Comparison of ENCODE assay signal across 29 mouse cellular contexts in genomic region chr17:88788392-88788791, GRCm38 (mm10). TPM values are rescaled to one million over a fixed set of nuclear protein-coding genes. Genes with fewer than 3 reads are reported as not detected.
DNase-seq lines count a peak whose midpoint lies in the region; ATAC-seq and TF ChIP-seq lines count a peak whose summit lies in the region.
"Had no signal": no experiment of that assay in that cellular context is flagged by ENCODE, and none has a peak within 500 bp of the region (broad histone marks: within the 10 kb centered on the region; RNA-seq: fewer than 3 reads in every experiment).

No protein-coding gene starts in this region.

- no peak overlapping the region for H3K4me2 ChIP-seq in forebrain, embryonic 14.5 days (ENCODE audit: low read length)
- no peak overlapping the region for H3K4me2 ChIP-seq in forebrain, embryonic 11.5 days (ENCODE audit: low read depth, low read length, severe bottlenecking)
- no peak overlapping the region for H3K4me2 ChIP-seq in midbrain, embryonic 15.5 days
- H3K4me2 ChIP-seq in midbrain, embryonic 14.5 days (ENCODE audit: low read length) = no peak overlapping the region
- H3K4me2 ChIP-seq in forebrain, postnatal 0 days (ENCODE audit: low read depth) = no peak overlapping the region
- H3K4me2 ChIP-seq: heart, embryonic 11.5 days; hindbrain, embryonic 13.5 days had no signal

- no peak overlapping the region for H3K4me3 ChIP-seq in forebrain, embryonic 14.5 days (ENCODE audit: low read depth, low read length)
- H3K4me3 ChIP-seq in forebrain, embryonic 11.5 days (ENCODE audit: low read depth, low read length) = no peak overlapping the region
- H3K4me3 ChIP-seq in midbrain, embryonic 15.5 days = no peak overlapping the region
- no peak overlapping the region for H3K4me3 ChIP-seq in midbrain, embryonic 14.5 days (replicated peaks; ENCODE audit: low read depth, low read length)
- no peak overlapping the region for H3K4me3 ChIP-seq in forebrain, postnatal 0 days (ENCODE audit: low read depth, low read length)
- H3K4me3 ChIP-seq: hindbrain, embryonic 10.5 days; hindbrain, embryonic 13.5 days had no signal

- H3K9ac ChIP-seq in forebrain, embryonic 14.5 days (ENCODE audit: low read length) = no peak overlapping the region
- H3K9ac ChIP-seq in forebrain, embryonic 11.5 days (ENCODE audit: low read length) = no peak overlapping the region
- no peak overlapping the region for H3K9ac ChIP-seq in midbrain, embryonic 15.5 days
- no peak overlapping the region for H3K9ac ChIP-seq in midbrain, embryonic 14.5 days (replicated peaks; ENCODE audit: low read length)
- H3K9ac ChIP-seq in forebrain, postnatal 0 days = no peak overlapping the region
- H3K9ac ChIP-seq: hindbrain, embryonic 13.5 days had no signal

- H3K9me3 ChIP-seq in forebrain, embryonic 14.5 days (replicated peaks; ENCODE audit: control insufficient read depth, low read length) = no peaks in the 10 kb centered on the region
- H3K9me3 ChIP-seq in forebrain, embryonic 11.5 days (ENCODE audit: control insufficient read depth, low read length) = no peaks in the 10 kb centered on the region
- no peaks in the 10 kb centered on the region for H3K9me3 ChIP-seq in midbrain, embryonic 15.5 days
- no peaks in the 10 kb centered on the region for H3K9me3 ChIP-seq in midbrain, embryonic 14.5 days (ENCODE audit: control insufficient read depth, low read length)
- H3K9me3 ChIP-seq in forebrain, postnatal 0 days (ENCODE audit: low read length) = no peaks in the 10 kb centered on the region
- H3K9me3 ChIP-seq: hindbrain, embryonic 10.5 days; hindbrain, embryonic 13.5 days had no signal

- H3K27ac ChIP-seq in forebrain, embryonic 14.5 days (ENCODE audit: low read depth, low read length) = no peak overlapping the region
- no peak overlapping the region for H3K27ac ChIP-seq in forebrain, embryonic 11.5 days (ENCODE audit: low read depth, low read length)
- 0 out of 2 replicates have a peak overlapping the region, but pooled peaks have one; percentile 27 for H3K27ac ChIP-seq in midbrain, embryonic 15.5 days
- H3K27ac ChIP-seq in midbrain, embryonic 14.5 days (replicated peaks; ENCODE audit: low read depth, low read length) = no peak overlapping the region
- peak overlapping the region; percentile 62 for H3K27ac ChIP-seq in forebrain, postnatal 0 days (ENCODE audit: low read depth, low read length)
- H3K27ac ChIP-seq: hindbrain, embryonic 10.5 days; hindbrain, embryonic 13.5 days; hindbrain, postnatal 0 days had no signal

- TF ChIP-seq POLR2A in brain, embryonic 14.5 days (IDR thresholded peaks at IDR 0.05; ENCODE audit: borderline replicate concordance, extremely low read depth, insufficient read depth, insufficient read length, poor library complexity, severe bottlenecking) = no peak

- H3K36me3 ChIP-seq in forebrain, embryonic 14.5 days (ENCODE audit: control insufficient read depth, insufficient read depth, low read length) = no peaks in the 10 kb centered on the region
- no peaks in the 10 kb centered on the region for H3K36me3 ChIP-seq in forebrain, embryonic 11.5 days (ENCODE audit: control insufficient read depth, insufficient read depth, low read length)
- H3K36me3 ChIP-seq in midbrain, embryonic 15.5 days (replicated peaks) = no peaks in the 10 kb centered on the region
- H3K36me3 ChIP-seq in midbrain, embryonic 14.5 days (ENCODE audit: control insufficient read depth, insufficient read depth, low read length) = no peaks in the 10 kb centered on the region
- H3K36me3 ChIP-seq in forebrain, postnatal 0 days (ENCODE audit: insufficient read depth) = no peaks in the 10 kb centered on the region
- H3K36me3 ChIP-seq: G1E; hindbrain, embryonic 10.5 days; hindbrain, embryonic 13.5 days had no signal

- 0 out of 2 replicates have a peak, but pooled peaks cover 2% of the 10 kb centered on the region for H3K4me1 ChIP-seq in forebrain, embryonic 14.5 days (ENCODE audit: control insufficient read depth, insufficient read depth, low read length)
- 0 out of 2 replicates have a peak, but pooled peaks cover 2% of the 10 kb centered on the region for H3K4me1 ChIP-seq in forebrain, embryonic 11.5 days (replicated peaks; ENCODE audit: control insufficient read depth, insufficient read depth, low read length)
- peaks cover 12% of the 10 kb centered on the region; the same call in 1 of the 2 replicates for H3K4me1 ChIP-seq in midbrain, embryonic 15.5 days
- H3K4me1 ChIP-seq in midbrain, embryonic 14.5 days (ENCODE audit: control insufficient read depth, insufficient read depth, low read length) = peaks cover 18% of the 10 kb centered on the region; the same call in 1 of the 2 replicates
- H3K4me1 ChIP-seq in forebrain, postnatal 0 days (ENCODE audit: insufficient read depth) = no peaks in the 10 kb centered on the region

- WGBS in forebrain, embryonic 14.5 days = 79% methylated on average over 2 of the region's 2 CpGs
- 90% methylated on average over 2 of the region's 2 CpGs for WGBS in forebrain, embryonic 11.5 days
- WGBS in midbrain, embryonic 15.5 days = 83% methylated on average over 2 of the region's 2 CpGs
- 93% methylated on average over 2 of the region's 2 CpGs for WGBS in midbrain, embryonic 14.5 days
- 51% methylated on average over 2 of the region's 2 CpGs for WGBS in forebrain, postnatal 0 days

- ATAC-seq in forebrain, embryonic 14.5 days = no peak
- ATAC-seq in forebrain, embryonic 11.5 days (replicated peaks; ENCODE audit: low FRiP score) = no peak
- no peak for ATAC-seq in midbrain, embryonic 15.5 days (replicated peaks)
- no peak for ATAC-seq in midbrain, embryonic 14.5 days (ENCODE audit: low FRiP score, low TSS enrichment)
- ATAC-seq in forebrain, postnatal 0 days = peak; percentile 86
- ATAC-seq: hindbrain, postnatal 0 days; inflammation-experienced regulatory T-cells, adult 6 months; intestine, embryonic 16.5 days; Patski had no signal

- no peak for TF ChIP-seq CTCF in brain, embryonic 14.5 days (IDR thresholded peaks at IDR 0.05; ENCODE audit: borderline replicate concordance, extremely low read depth, insufficient read depth, insufficient read length)
- TF ChIP-seq CTCF in forebrain, postnatal 0 days (IDR thresholded peaks at IDR 0.05; ENCODE audit: low read depth) = no peak

- DNase-seq in forebrain, embryonic 14.5 days (ENCODE audit: low spot score) = peak; percentile 30
- no peak for DNase-seq in forebrain, embryonic 11.5 days (ENCODE audit: low spot score)
- DNase-seq in midbrain, embryonic 14.5 days = no peak
- peak; percentile 39 for DNase-seq in brain, embryonic 14.5 days (ENCODE audit: low read depth)
- no peak for DNase-seq in forebrain, postnatal 0 days
- no peak for DNase-seq in right cerebral cortex, postnatal 36 days (ENCODE audit: low spot score in 2 of 2)
- DNase-seq: adrenal gland, postnatal 10 days; adrenal gland, postnatal 36 days; B cell, adult 2 months; cerebellum, adult 18-20 months; cerebellum, adult 9-10 months; cerebellum, postnatal 14 days; gastrocnemius, postnatal 10 days; gastrocnemius, postnatal 36 days; heart, postnatal 36 days; kidney, adult 18-20 months had no signal

- 0 out of 2 replicates have a peak, but pooled peaks cover 3% of the 10 kb centered on the region for H3K27me3 ChIP-seq in forebrain, embryonic 14.5 days (replicated peaks; ENCODE audit: control insufficient read depth, insufficient read depth, low read length)
- H3K27me3 ChIP-seq in forebrain, embryonic 11.5 days (ENCODE audit: control insufficient read depth, insufficient read depth, low read length) = peaks cover 2% of the 10 kb centered on the region; the same call in 1 of the 2 replicates
- no peaks in the 10 kb centered on the region for H3K27me3 ChIP-seq in midbrain, embryonic 15.5 days (replicated peaks)
- 0 out of 2 replicates have a peak, but pooled peaks cover 4% of the 10 kb centered on the region for H3K27me3 ChIP-seq in midbrain, embryonic 14.5 days (ENCODE audit: control insufficient read depth, insufficient read depth, low read length)
- H3K27me3 ChIP-seq in forebrain, postnatal 0 days (ENCODE audit: insufficient read depth, low read length) = no peaks in the 10 kb centered on the region
- H3K27me3 ChIP-seq: CH12.LX had no signal

RNA-seq across cellular contexts. Expression of gene Lhcgr, which starts 3.4 kb away (rescaled TPM):
- 0.79 and 1.3 TPM in 2 replicates for polyA plus RNA-seq in forebrain, embryonic 14.5 days (2014; fragmentation: Nextera tagmentation; extraction: Ambion mirVana)
- 0.16 and 0.20 TPM in 2 replicates for polyA plus RNA-seq in forebrain, embryonic 11.5 days (2014; fragmentation: Nextera tagmentation; extraction: Ambion mirVana)
- 0.97 and 1.5 TPM in 2 replicates for polyA plus RNA-seq in midbrain, embryonic 15.5 days (2015; fragmentation: Nextera tagmentation; extraction: Ambion mirVana)
- polyA plus RNA-seq in midbrain, embryonic 14.5 days (2014; fragmentation: Nextera tagmentation; extraction: Ambion mirVana) = 1.1 TPM in 2 replicates
- polyA plus RNA-seq in brain, embryonic 14.5 days (2012; rRNA removed) = 0.59 and 1.2 TPM in 2 replicates
- total RNA-seq in forebrain, postnatal 0 days (2014; rRNA removed) = 0.62 and 0.95 TPM in 2 replicates
- 1.2 and 2.0 TPM in 2 replicates for polyA plus RNA-seq in forebrain, postnatal 0 days (2015; fragmentation: Nextera tagmentation; extraction: Ambion mirVana)
- total RNA-seq: adrenal gland, postnatal 36 days; CH12.LX; gastrocnemius, postnatal 36 days; granulocyte monocyte progenitor cell, adult 5-6 weeks; heart, adult 8-10 months had no signal
- polyA plus RNA-seq: G1E; heart, embryonic 14.5 days; inflammation-experienced regulatory T-cells, adult 6 months; Patski had no signal

Comparison
In these comparisons a context has a peak if more than half of its experiments do, and no peak if none do; other contexts are left out.
1. DNase-seq: peak in forebrain, embryonic 14.5 days (single experiment) and brain, embryonic 14.5 days (single experiment); none in forebrain, embryonic 11.5 days (single experiment), midbrain, embryonic 14.5 days (single experiment), forebrain, postnatal 0 days (single experiment) and right cerebral cortex, postnatal 36 days (0 of 2).
2. H3K27ac ChIP-seq: peak in midbrain, embryonic 15.5 days (single experiment) and forebrain, postnatal 0 days (single experiment); none in forebrain, embryonic 14.5 days (single experiment), forebrain, embryonic 11.5 days (single experiment) and midbrain, embryonic 14.5 days (single experiment).